Mouse (Mus musculus): Measurements from ENCODE around the gene Lrit2. TPM values are rescaled to one million over a fixed set of nuclear protein-coding genes. Genes with fewer than 3 reads are reported as not detected.

Gene Lrit2
- polyA plus RNA-seq, 1 experiment from 2014 or later: not detected

- no peak overlapping the region for H3K4me3 ChIP-seq (ENCODE audit: low read depth, low read length)
- 0 out of 2 replicates have a peak, but pooled peaks have one; percentile 5 for TF ChIP-seq CTCF (IDR thresholded peaks at IDR 0.05; ENCODE audit: low read depth)
- TF ChIP-seq EP300 (IDR thresholded peaks at IDR 0.05; ENCODE audit: low read depth): no peak
- no peaks in the 10 kb centered on the region for H3K27me3 ChIP-seq (ENCODE audit: insufficient read depth, low read length)
- no peak overlapping the region for H3K27ac ChIP-seq (ENCODE audit: low read depth)
- no peak for DNase-seq
- no peak overlapping the region for H3K4me2 ChIP-seq (ENCODE audit: low read depth, low read length)
- no peaks in the 10 kb centered on the region for H3K4me1 ChIP-seq (ENCODE audit: insufficient read depth)
- 49% methylated on average over 5 of the region's 5 CpGs for WGBS (ENCODE audit: insufficient replicate concordance)
- ATAC-seq: no peak
- no peaks in the 10 kb centered on the region for H3K36me3 ChIP-seq (replicated peaks; ENCODE audit: insufficient read depth, low read length)
- no peak overlapping the region for H3K9ac ChIP-seq (replicated peaks)
- H3K9me3 ChIP-seq (ENCODE audit: low read length): no peaks in the 10 kb centered on the region
Observed at GRCm38 (mm10) chr14:37034432-37034831, 33.3 kb upstream of the Lrit2 start.

- H3K4me2 ChIP-seq (ENCODE audit: low read depth, low read length): no peak within 1 kb of the TSS
- DNase-seq: no peak
- no peak for ATAC-seq
- H3K27me3 ChIP-seq (ENCODE audit: insufficient read depth, low read length): no peaks in the 10 kb centered on the region
- 80% methylated on average over 1 of the region's 1 CpGs for WGBS (ENCODE audit: insufficient replicate concordance)
- no peak within 1 kb of the TSS for H3K4me3 ChIP-seq (ENCODE audit: low read depth, low read length)
- no peaks in the 10 kb centered on the region for H3K9me3 ChIP-seq (ENCODE audit: low read length)
- no peaks in the 10 kb centered on the region for H3K36me3 ChIP-seq (replicated peaks; ENCODE audit: insufficient read depth, low read length)
- TF ChIP-seq CTCF (IDR thresholded peaks at IDR 0.05; ENCODE audit: low read depth) (no peak), EP300 (IDR thresholded peaks at IDR 0.05; ENCODE audit: low read depth) (no peak)
- no peak within 1 kb of the TSS for H3K9ac ChIP-seq (replicated peaks)
- H3K27ac ChIP-seq (ENCODE audit: low read depth): no peak within 1 kb of the TSS
- no peaks in the 10 kb centered on the region for H3K4me1 ChIP-seq (ENCODE audit: insufficient read depth)
Observed at GRCm38 (mm10) chr14:37048914-37049410, 18.8 kb upstream of the Lrit2 start, which contains the start of gene Rgr. Rgr (minus strand) TSS chr14:37048964.

- ATAC-seq (no peak), DNase-seq (no peak)
- TF ChIP-seq CTCF (IDR thresholded peaks at IDR 0.05; ENCODE audit: low read depth): no peak
- no peak for TF ChIP-seq EP300 (IDR thresholded peaks at IDR 0.05; ENCODE audit: low read depth)
- H3K4me1 ChIP-seq (ENCODE audit: insufficient read depth): no peaks in the 10 kb centered on the region
- no peak overlapping the region for H3K4me3 ChIP-seq (ENCODE audit: low read depth, low read length)
- no peaks in the 10 kb centered on the region for H3K36me3 ChIP-seq (replicated peaks; ENCODE audit: insufficient read depth, low read length)
- no peaks in the 10 kb centered on the region for H3K27me3 ChIP-seq (ENCODE audit: insufficient read depth, low read length)
- no peak overlapping the region for H3K9ac ChIP-seq (replicated peaks)
- no peak overlapping the region for H3K4me2 ChIP-seq (ENCODE audit: low read depth, low read length)
- no peaks in the 10 kb centered on the region for H3K9me3 ChIP-seq (ENCODE audit: low read length)
- no peak overlapping the region for H3K27ac ChIP-seq (ENCODE audit: low read depth)
- WGBS (ENCODE audit: insufficient replicate concordance): 54% methylated on average over 2 of the region's 2 CpGs
Observed at GRCm38 (mm10) chr14:37064849-37065248, 2.9 kb upstream of the Lrit2 start.

GRCm38 (mm10) chr14:37066636-37067035, 1.1 kb upstream of the Lrit2 start:
- H3K27me3 ChIP-seq (ENCODE audit: insufficient read depth, low read length): no peaks in the 10 kb centered on the region
- H3K36me3 ChIP-seq (replicated peaks; ENCODE audit: insufficient read depth, low read length): no peaks in the 10 kb centered on the region
- H3K4me2 ChIP-seq (ENCODE audit: low read depth, low read length): no peak overlapping the region
- DNase-seq (no peak), ATAC-seq (no peak)
- TF ChIP-seq CTCF (IDR thresholded peaks at IDR 0.05; ENCODE audit: low read depth) (no peak), EP300 (IDR thresholded peaks at IDR 0.05; ENCODE audit: low read depth) (no peak)
- no peaks in the 10 kb centered on the region for H3K9me3 ChIP-seq (ENCODE audit: low read length)
- H3K4me3 ChIP-seq (ENCODE audit: low read depth, low read length): no peak overlapping the region
- 53% methylated on average over 2 of the region's 2 CpGs for WGBS (ENCODE audit: insufficient replicate concordance)
- H3K9ac ChIP-seq (replicated peaks): no peak overlapping the region
- no peaks in the 10 kb centered on the region for H3K4me1 ChIP-seq (ENCODE audit: insufficient read depth)
- no peak overlapping the region for H3K27ac ChIP-seq (ENCODE audit: low read depth)

GRCm38 (mm10) chr14:37068516-37068915, 787 bp downstream of the Lrit2 start:
- H3K27ac ChIP-seq (ENCODE audit: low read depth): no peak overlapping the region
- peak; percentile 42 for DNase-seq
- ATAC-seq: no peak
- H3K4me2 ChIP-seq (ENCODE audit: low read depth, low read length): no peak overlapping the region
- H3K36me3 ChIP-seq (replicated peaks; ENCODE audit: insufficient read depth, low read length): no peaks in the 10 kb centered on the region
- WGBS (ENCODE audit: insufficient replicate concordance): 21% methylated on average over 9 of the region's 9 CpGs
- no peaks in the 10 kb centered on the region for H3K4me1 ChIP-seq (ENCODE audit: insufficient read depth)
- H3K9me3 ChIP-seq (ENCODE audit: low read length): no peaks in the 10 kb centered on the region
- H3K4me3 ChIP-seq (ENCODE audit: low read depth, low read length): no peak overlapping the region
- TF ChIP-seq EP300 (IDR thresholded peaks at IDR 0.05; ENCODE audit: low read depth) (no peak), CTCF (IDR thresholded peaks at IDR 0.05; ENCODE audit: low read depth) (no peak)
- H3K9ac ChIP-seq (replicated peaks): no peak overlapping the region
- no peaks in the 10 kb centered on the region for H3K27me3 ChIP-seq (ENCODE audit: insufficient read depth, low read length)

GRCm38 (mm10) chr14:37080724-37081123, 13.0 kb downstream of the Lrit2 start:
- no peak for ATAC-seq
- no peak for TF ChIP-seq EP300 (IDR thresholded peaks at IDR 0.05; ENCODE audit: low read depth)
- no peak for TF ChIP-seq CTCF (IDR thresholded peaks at IDR 0.05; ENCODE audit: low read depth)
- 67% methylated on average over 1 of the region's 1 CpGs for WGBS (ENCODE audit: insufficient replicate concordance)

GRCm38 (mm10) chr14:37083755-37084154, 16.0 kb downstream of the Lrit2 start:
- H3K36me3 ChIP-seq (replicated peaks; ENCODE audit: insufficient read depth, low read length): no peaks in the 10 kb centered on the region
- no peak for TF ChIP-seq CTCF (IDR thresholded peaks at IDR 0.05; ENCODE audit: low read depth)
- TF ChIP-seq EP300 (IDR thresholded peaks at IDR 0.05; ENCODE audit: low read depth): no peak
- no peak overlapping the region for H3K9ac ChIP-seq (replicated peaks)
- ATAC-seq (no peak), DNase-seq (no peak)
- no peak overlapping the region for H3K4me3 ChIP-seq (ENCODE audit: low read depth, low read length)
- no peaks in the 10 kb centered on the region for H3K4me1 ChIP-seq (ENCODE audit: insufficient read depth)
- H3K4me2 ChIP-seq (ENCODE audit: low read depth, low read length): no peak overlapping the region
- H3K27ac ChIP-seq (ENCODE audit: low read depth): no peak overlapping the region
- H3K9me3 ChIP-seq (ENCODE audit: low read length): no peaks in the 10 kb centered on the region
- H3K27me3 ChIP-seq (ENCODE audit: insufficient read depth, low read length): no peaks in the 10 kb centered on the region
- 30% methylated on average over 4 of the region's 4 CpGs for WGBS (ENCODE audit: insufficient replicate concordance)

More at GRCm38 (mm10) chr14:37080724-37081123, 13.0 kb downstream of the Lrit2 start:
- H3K4me3 ChIP-seq (ENCODE audit: low read depth, low read length): no peak overlapping the region
- no peaks in the 10 kb centered on the region for H3K36me3 ChIP-seq (replicated peaks; ENCODE audit: insufficient read depth, low read length)
- no peak overlapping the region for H3K4me2 ChIP-seq (ENCODE audit: low read depth, low read length)
- DNase-seq: no peak
- no peaks in the 10 kb centered on the region for H3K9me3 ChIP-seq (ENCODE audit: low read length)
- H3K9ac ChIP-seq (replicated peaks): no peak overlapping the region
- H3K27ac ChIP-seq (ENCODE audit: low read depth): no peak overlapping the region
- no peaks in the 10 kb centered on the region for H3K4me1 ChIP-seq (ENCODE audit: insufficient read depth)
- H3K27me3 ChIP-seq (ENCODE audit: insufficient read depth, low read length): no peaks in the 10 kb centered on the region

Data from liver, postnatal 0 days (tissue).